Mouse (Mus musculus) lung, adult 2 months (tissue): ENCODE data around the gene Gtf2ird2. TPM values are rescaled to one million over a fixed set of nuclear protein-coding genes. Genes with fewer than 3 reads are reported as not detected.

Experiments
- DNase-seq: peaks from one replicate; pipeline ENCODE4 v3.0.0; 2022
- H3K4me1 ChIP-seq: fragments of 200-500 bp; 2 replicates; pipeline ENCODE4 v1.6.1; 2011; ENCODE audit warnings: low read length; ENCODE audit not compliant: control insufficient read depth, insufficient read depth
- H3K4me3 ChIP-seq: fragments of 200-500 bp; replicated peaks from 2 replicates; pipeline ENCODE3; 2011; ENCODE audit warnings: low read depth, mild to moderate bottlenecking, control low read depth, low read length; ENCODE audit errors: extremely low read depth
- CTCF ChIP-seq: fragments of 200-500 bp; IDR thresholded peaks from 2 replicates; pipeline ENCODE4 v1.5.1; 2011; ENCODE audit warnings: mild to moderate bottlenecking, low read length, control low read depth; ENCODE audit not compliant: insufficient read depth
- POLR2A ChIP-seq: fragments of 200-500 bp; IDR thresholded peaks from 2 replicates; pipeline ENCODE4 v1.6.1; 2011; ENCODE audit warnings: low read depth, mild to moderate bottlenecking, control low read depth, low read length, borderline replicate concordance; ENCODE audit errors: extremely low read depth
- WGBS: fragments of 180-500 bp; shearing (Covaris S2); methylation state at CpG from one replicate; pipeline ENCODE4 v1.1.7; 2018; 5-methylcytosine and 5-hydroxymethylcytosine counted together
- polyA plus RNA-seq: library from polyadenylated mRNA; depleted of rRNA; stranded (reverse); fragments of >200 nt; gene quantifications from 2 replicates; pipeline ENCODE4 v1.2.3, GENCODE M21; 2012; rRNA removed

The Gtf2ird2 gene
- polyA plus RNA-seq, 1 experiment, result 5.4 TPM

GRCm38 (mm10) chr5:134270566-134270965 lies 86.7 kb downstream of the Gtf2ird2 start:
- H3K4me3 ChIP-seq, result no peak overlapping the region
- H3K4me1 ChIP-seq, result 0 out of 2 replicates have a peak, but pooled peaks cover 5% of the 10 kb centered on the region
- no peak for TF ChIP-seq POLR2A
- TF ChIP-seq CTCF, result no peak
- no peak for DNase-seq
- WGBS, result 63% methylated on average over 4 of the region's 4 CpGs

DNA sequence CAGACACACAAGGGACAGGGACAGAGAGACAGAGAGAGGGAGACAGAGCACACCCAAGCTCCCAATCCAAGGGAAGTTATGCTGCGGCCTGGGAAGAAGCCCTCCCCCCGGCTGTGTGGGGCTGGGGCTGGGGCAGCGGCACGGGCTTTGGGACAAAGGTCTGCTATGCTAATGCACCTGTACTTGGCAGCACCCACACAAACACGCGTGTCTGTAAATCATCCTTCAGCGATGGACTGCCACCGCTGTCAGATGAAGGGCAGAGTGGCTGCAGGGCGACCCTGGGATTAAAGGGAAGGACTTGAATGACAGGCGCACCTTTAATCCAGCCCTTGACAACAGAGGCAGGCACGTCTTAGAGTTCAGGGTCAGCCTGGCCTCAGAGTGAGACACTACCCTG lies 87.6 kb downstream of the Gtf2ird2 start:
- no peak for DNase-seq
- TF ChIP-seq CTCF (no peak), POLR2A (no peak)
- Histone ChIP-seq H3K4me1 (0 out of 2 replicates have a peak, but pooled peaks cover 5% of the 10 kb centered on the region), H3K4me3 (no peak overlapping the region)
- 83% methylated on average over 11 of the region's 11 CpGs for WGBS

- WGBS, result 83% methylated on average over 11 of the region's 11 CpGs
- TF ChIP-seq POLR2A (no peak), CTCF (no peak)
- Histone ChIP-seq H3K4me3 (no peak overlapping the region), H3K4me1 (0 out of 2 replicates have a peak, but pooled peaks cover 5% of the 10 kb centered on the region)
- no peak for DNase-seq
These were observed 88.9 kb downstream of the Gtf2ird2 start for GRCm38 (mm10) chr5:134272761-134273160.

- Histone ChIP-seq H3K4me3 (no peak overlapping the region), H3K4me1 (0 out of 2 replicates have a peak, but pooled peaks cover 5% of the 10 kb centered on the region)
- DNase-seq, result no peak
- WGBS, result 77% methylated on average over 8 of the region's 8 CpGs
- TF ChIP-seq CTCF, result no peak
- TF ChIP-seq POLR2A, result no peak
These were observed 89.9 kb downstream of the Gtf2ird2 start for GRCm38 (mm10) chr5:134273761-134274160.

Other genes starting within 250 kb of the Gtf2ird2 start
- 6.6 and 11.2 TPM in 2 replicates for gene Castor2, start 84.3 kb upstream of the Gtf2ird2 start, polyA plus RNA-seq
- gene Rcc1l, start 7.2 kb upstream of the Gtf2ird2 start, polyA plus RNA-seq, result 12.5 and 13.3 TPM in 2 replicates
- 32.0 and 37.8 TPM in 2 replicates for gene Ncf1, start 45.6 kb downstream of the Gtf2ird2 start, polyA plus RNA-seq
- 63.8 and 79.5 TPM in 2 replicates for gene Gtf2i, start 130.7 kb downstream of the Gtf2ird2 start, polyA plus RNA-seq